Comparison of ENCODE assay signal across 14 mouse cellular contexts in genomic region chr1:74343161-74343560, GRCm38 (mm10). TPM values are rescaled to one million over a fixed set of nuclear protein-coding genes. Genes with fewer than 3 reads are reported as not detected.
DNase-seq lines count a peak whose midpoint lies in the region; ATAC-seq and TF ChIP-seq lines count a peak whose summit lies in the region.
"Had no signal": no experiment of that assay in that cellular context is flagged by ENCODE, and none has a peak within 500 bp of the region (broad histone marks: within the 10 kb centered on the region; RNA-seq: fewer than 3 reads in every experiment).

No protein-coding gene starts in this region.

- H3K27ac ChIP-seq in liver, embryonic 11.5 days (ENCODE audit: low read depth, low read length), result 0 out of 2 replicates have a peak overlapping the region, but pooled peaks have one; percentile 14
- H3K27ac ChIP-seq in liver, postnatal 0 days (ENCODE audit: low read depth), result no peak overlapping the region
- H3K27ac ChIP-seq in kidney, embryonic 15.5 days, result peak overlapping the region; percentile 90
- H3K27ac ChIP-seq in limb, embryonic 12.5 days, result peak overlapping the region; percentile 50; the same call in 1 of the 2 replicates
- H3K27ac ChIP-seq: embryonic facial prominence, embryonic 12.5 days; hindbrain, embryonic 12.5 days; liver, embryonic 13.5 days had no signal

- TF ChIP-seq EP300 in liver, postnatal 0 days (IDR thresholded peaks at IDR 0.05; ENCODE audit: low read depth), result no peak

- H3K4me1 ChIP-seq in liver, embryonic 11.5 days (replicated peaks; ENCODE audit: control insufficient read depth, insufficient read depth, low read length), result no peaks in the 10 kb centered on the region; the same call in 1 of the 2 replicates
- peaks cover 6% of the 10 kb centered on the region; the same call in 1 of the 2 replicates for H3K4me1 ChIP-seq in liver, postnatal 0 days (ENCODE audit: insufficient read depth)
- peaks cover 36% of the 10 kb centered on the region for H3K4me1 ChIP-seq in kidney, embryonic 15.5 days
- H3K4me1 ChIP-seq in limb, embryonic 12.5 days (replicated peaks), result peaks cover 9% of the 10 kb centered on the region
- H3K4me1 ChIP-seq: embryonic facial prominence, embryonic 12.5 days had no signal

- no peak overlapping the region for H3K4me2 ChIP-seq in liver, embryonic 11.5 days
- H3K4me2 ChIP-seq in liver, postnatal 0 days (ENCODE audit: low read depth, low read length), result no peak overlapping the region
- peak overlapping the region; percentile 12; the same call in 1 of the 2 replicates for H3K4me2 ChIP-seq in kidney, embryonic 15.5 days
- H3K4me2 ChIP-seq in limb, embryonic 12.5 days, result no peak overlapping the region
- H3K4me2 ChIP-seq: embryonic facial prominence, embryonic 12.5 days; heart, embryonic 11.5 days; hindbrain, embryonic 12.5 days; liver, embryonic 13.5 days had no signal

- no peaks in the 10 kb centered on the region for H3K27me3 ChIP-seq in liver, embryonic 11.5 days (replicated peaks; ENCODE audit: control insufficient read depth, insufficient read depth, low read length)
- H3K27me3 ChIP-seq in liver, postnatal 0 days (ENCODE audit: insufficient read depth, low read length), result no peaks in the 10 kb centered on the region
- H3K27me3 ChIP-seq in kidney, embryonic 15.5 days, result no peaks in the 10 kb centered on the region
- no peaks in the 10 kb centered on the region for H3K27me3 ChIP-seq in limb, embryonic 12.5 days
- H3K27me3 ChIP-seq: embryonic facial prominence, embryonic 12.5 days; hindbrain, embryonic 12.5 days; liver, embryonic 13.5 days had no signal

- no peaks in the 10 kb centered on the region for H3K36me3 ChIP-seq in liver, embryonic 11.5 days (ENCODE audit: control insufficient read depth, insufficient read depth, low read length)
- no peaks in the 10 kb centered on the region for H3K36me3 ChIP-seq in liver, postnatal 0 days (replicated peaks; ENCODE audit: insufficient read depth, low read length)
- no peaks in the 10 kb centered on the region for H3K36me3 ChIP-seq in kidney, embryonic 15.5 days
- peaks cover 8% of the 10 kb centered on the region; the same call in 1 of the 2 replicates for H3K36me3 ChIP-seq in limb, embryonic 12.5 days
- H3K36me3 ChIP-seq: embryonic facial prominence, embryonic 12.5 days; liver, embryonic 13.5 days had no signal

- ATAC-seq in liver, embryonic 11.5 days (replicated peaks; ENCODE audit: low FRiP score), result no peak; the same call in 1 of the 2 replicates
- ATAC-seq in liver, postnatal 0 days, result no peak
- peak; percentile 85 for ATAC-seq in kidney, embryonic 15.5 days (replicated peaks; ENCODE audit: low FRiP score)
- no peak for ATAC-seq in limb, embryonic 12.5 days (ENCODE audit: insufficient number of reproducible peaks, insufficient read depth, low FRiP score, low TSS enrichment, low read depth)

- 69% methylated on average over 5 of the region's 5 CpGs for WGBS in liver, embryonic 11.5 days
- WGBS in liver, postnatal 0 days (ENCODE audit: insufficient replicate concordance), result 57% methylated on average over 5 of the region's 5 CpGs
- WGBS in kidney, embryonic 15.5 days, result 47% methylated on average over 5 of the region's 5 CpGs
- whole genome bisulfite sequencing in limb, embryonic 12.5 days, result 69% methylated on average over 5 of the region's 5 CpGs

- no peak overlapping the region for H3K4me3 ChIP-seq in liver, embryonic 11.5 days (ENCODE audit: low read depth, low read length)
- no peak overlapping the region for H3K4me3 ChIP-seq in liver, postnatal 0 days (ENCODE audit: low read depth, low read length)
- no peak overlapping the region for H3K4me3 ChIP-seq in kidney, embryonic 15.5 days (replicated peaks)
- no peak overlapping the region for H3K4me3 ChIP-seq in limb, embryonic 12.5 days (replicated peaks)
- H3K4me3 ChIP-seq: embryonic facial prominence, embryonic 12.5 days; hindbrain, embryonic 12.5 days; liver, embryonic 13.5 days had no signal

- H3K9ac ChIP-seq in liver, embryonic 11.5 days (ENCODE audit: low read depth, low read length), result no peak overlapping the region
- H3K9ac ChIP-seq in liver, postnatal 0 days (replicated peaks), result no peak overlapping the region
- H3K9ac ChIP-seq in kidney, embryonic 15.5 days, result no peak overlapping the region
- H3K9ac ChIP-seq in limb, embryonic 12.5 days (replicated peaks), result no peak overlapping the region
- H3K9ac ChIP-seq: embryonic facial prominence, embryonic 12.5 days; hindbrain, embryonic 12.5 days; liver, embryonic 13.5 days had no signal

- TF ChIP-seq CTCF in liver, postnatal 0 days (IDR thresholded peaks at IDR 0.05; ENCODE audit: low read depth), result no peak

- peak; percentile 43 to 54 for DNase-seq in cerebellum, postnatal 10 days
- no peak for DNase-seq in cerebellum, adult 11 months
- no peak for DNase-seq in liver, embryonic 11.5 days (ENCODE audit: low spot score)
- DNase-seq in liver, postnatal 0 days, result no peak
- no peak for DNase-seq in spleen, adult 18-20 months
- no peak for DNase-seq in cerebellum, postnatal 36 days
- DNase-seq: cerebellum, postnatal 14 days; liver, embryonic 13.5 days; lung, postnatal 36 days had no signal

- no peaks in the 10 kb centered on the region for H3K9me3 ChIP-seq in liver, embryonic 11.5 days (ENCODE audit: control insufficient read depth, low read length)
- H3K9me3 ChIP-seq in liver, postnatal 0 days (ENCODE audit: low read length), result no peaks in the 10 kb centered on the region
- H3K9me3 ChIP-seq in kidney, embryonic 15.5 days (replicated peaks), result no peaks in the 10 kb centered on the region
- H3K9me3 ChIP-seq in limb, embryonic 12.5 days, result no peaks in the 10 kb centered on the region
- H3K9me3 ChIP-seq: embryonic facial prominence, embryonic 12.5 days; hindbrain, embryonic 12.5 days; liver, embryonic 13.5 days had no signal

RNA-seq across cellular contexts. Expression of gene Catip, which starts 18.7 kb away (rescaled TPM):
- polyA plus RNA-seq in liver, embryonic 11.5 days (2014; fragmentation: Nextera tagmentation; extraction: Ambion mirVana), result 0.21 TPM in 1 of 2 replicates, not detected in the other
- polyA plus RNA-seq in liver, postnatal 0 days (2015; fragmentation: Nextera tagmentation; extraction: Ambion mirVana), result 0.11 TPM in 1 of 2 replicates, not detected in the other
- 0.67 and 0.82 TPM in 2 replicates for polyA plus RNA-seq in kidney, embryonic 15.5 days (2015; fragmentation: Nextera tagmentation; extraction: Ambion mirVana)
- polyA plus RNA-seq in limb, embryonic 12.5 days (2016; fragmentation: Nextera tagmentation; extraction: Ambion mirVana), result 1.5 and 1.6 TPM in 2 replicates

RNA-seq across cellular contexts. Expression of gene Slc11a1, which starts 31.8 kb away (rescaled TPM):
- 10.0 and 10.4 TPM in 2 replicates for polyA plus RNA-seq in liver, embryonic 11.5 days (2014; fragmentation: Nextera tagmentation; extraction: Ambion mirVana)
- polyA plus RNA-seq in liver, postnatal 0 days (2015; fragmentation: Nextera tagmentation; extraction: Ambion mirVana), result 12.8 and 15.1 TPM in 2 replicates
- polyA plus RNA-seq in kidney, embryonic 15.5 days (2015; fragmentation: Nextera tagmentation; extraction: Ambion mirVana), result 3.8 and 5.9 TPM in 2 replicates
- 0.85 and 2.2 TPM in 2 replicates for polyA plus RNA-seq in limb, embryonic 12.5 days (2016; fragmentation: Nextera tagmentation; extraction: Ambion mirVana)

RNA-seq across cellular contexts. Expression of gene Tmbim1, which starts 37.7 kb away (rescaled TPM):
- 21.7 and 22.9 TPM in 2 replicates for polyA plus RNA-seq in liver, embryonic 11.5 days (2014; fragmentation: Nextera tagmentation; extraction: Ambion mirVana)
- 18.5 and 18.7 TPM in 2 replicates for polyA plus RNA-seq in liver, postnatal 0 days (2015; fragmentation: Nextera tagmentation; extraction: Ambion mirVana)
- polyA plus RNA-seq in kidney, embryonic 15.5 days (2015; fragmentation: Nextera tagmentation; extraction: Ambion mirVana), result 25.6 and 31.2 TPM in 2 replicates
- polyA plus RNA-seq in limb, embryonic 12.5 days (2016; fragmentation: Nextera tagmentation; extraction: Ambion mirVana), result 18.0 and 18.9 TPM in 2 replicates

RNA-seq across cellular contexts. Expression of gene Ctdsp1, which starts 48.1 kb away (rescaled TPM):
- polyA plus RNA-seq in liver, embryonic 11.5 days (2014; fragmentation: Nextera tagmentation; extraction: Ambion mirVana), result 65.2 and 71.1 TPM in 2 replicates
- polyA plus RNA-seq in liver, postnatal 0 days (2015; fragmentation: Nextera tagmentation; extraction: Ambion mirVana), result 40.0 and 40.4 TPM in 2 replicates
- polyA plus RNA-seq in kidney, embryonic 15.5 days (2015; fragmentation: Nextera tagmentation; extraction: Ambion mirVana), result 81.1 and 82.0 TPM in 2 replicates
- 75.3 and 78.5 TPM in 2 replicates for polyA plus RNA-seq in limb, embryonic 12.5 days (2016; fragmentation: Nextera tagmentation; extraction: Ambion mirVana)

RNA-seq across cellular contexts. Expression of gene Pnkd, which starts 58.4 kb away (rescaled TPM):
- polyA plus RNA-seq in liver, embryonic 11.5 days (2014; fragmentation: Nextera tagmentation; extraction: Ambion mirVana), result 79.7 and 84.3 TPM in 2 replicates
- 46.7 and 50.0 TPM in 2 replicates for polyA plus RNA-seq in liver, postnatal 0 days (2015; fragmentation: Nextera tagmentation; extraction: Ambion mirVana)
- polyA plus RNA-seq in kidney, embryonic 15.5 days (2015; fragmentation: Nextera tagmentation; extraction: Ambion mirVana), result 138 and 139 TPM in 2 replicates
- 106 TPM in 2 replicates for polyA plus RNA-seq in limb, embryonic 12.5 days (2016; fragmentation: Nextera tagmentation; extraction: Ambion mirVana)

Comparison
In these comparisons a context has a peak if more than half of its experiments do, and no peak if none do; other contexts are left out.
1. DNase-seq: peak in cerebellum, postnatal 10 days (2 of 2); none in cerebellum, adult 11 months (single experiment), liver, embryonic 11.5 days (single experiment), liver, postnatal 0 days (single experiment), spleen, adult 18-20 months (0 of 2) and cerebellum, postnatal 36 days (0 of 2).